Mouse (Mus musculus) cortical plate, adult 2 months (tissue): ENCODE results near the gene Tbc1d2b.

Experiments used
- CTCF ChIP-seq: fragments of 200-500 bp; IDR thresholded peaks from 2 replicates; pipeline ENCODE4 v1.5.1; 2011; ENCODE audit warnings: mild to moderate bottlenecking, control low read depth, low read length; ENCODE audit not compliant: insufficient read depth; ENCODE audit errors: extremely low read depth
- POLR2A ChIP-seq: fragments of 200-500 bp; IDR thresholded peaks from 2 replicates; pipeline ENCODE4 v1.6.1; 2011; ENCODE audit warnings: mild to moderate bottlenecking, low read length, control low read depth; ENCODE audit not compliant: insufficient read depth; ENCODE audit errors: extremely low read depth

- no peak for TF ChIP-seq CTCF
- TF ChIP-seq POLR2A = no peak
These were observed 24.8 kb downstream of the Tbc1d2b start for GRCm38 (mm10) chr9:90245781-90246180.
